Mouse (Mus musculus): ENCODE data around the gene Polm. TPM values are rescaled to one million over a fixed set of nuclear protein-coding genes. Genes with fewer than 3 reads are reported as not detected.

Polm gene
- total and polyA plus RNA-seq, 2 experiments: 2.7 to 13.3 TPM

DNA sequence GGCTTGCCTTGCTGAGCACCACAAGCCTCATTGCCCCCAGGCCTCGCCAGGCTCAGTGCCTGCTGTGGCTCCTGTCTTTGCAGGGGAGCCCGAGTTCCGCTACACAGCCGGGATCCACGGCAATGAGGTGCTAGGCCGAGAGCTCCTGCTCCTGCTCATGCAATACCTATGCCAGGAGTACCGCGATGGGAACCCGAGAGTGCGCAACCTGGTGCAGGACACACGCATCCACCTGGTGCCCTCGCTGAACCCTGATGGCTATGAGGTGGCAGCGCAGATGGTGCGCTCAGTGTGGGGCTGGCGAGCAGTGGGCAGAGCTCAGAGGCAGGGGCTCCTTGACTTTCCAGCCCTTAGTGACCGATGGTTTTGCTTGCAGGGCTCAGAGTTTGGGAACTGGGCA lies 31.5 kb upstream of the Polm start:
- H3K36me3 ChIP-seq (ENCODE audit: control insufficient read depth, insufficient read depth, low read length): 0 out of 2 replicates have a peak, but pooled peaks cover 2% of the 10 kb centered on the region
- H3K27ac ChIP-seq (replicated peaks; ENCODE audit: insufficient read depth, low read depth, low read length): no peak overlapping the region
- no peaks in the 10 kb centered on the region for H3K4me1 ChIP-seq (ENCODE audit: control insufficient read depth, insufficient read depth, low read length)
- 97% methylated on average over 16 of the region's 16 CpGs for WGBS
- no peaks in the 10 kb centered on the region for H3K27me3 ChIP-seq (ENCODE audit: control insufficient read depth, insufficient read depth, low read length)
- no peak for TF ChIP-seq POLR2A (IDR thresholded peaks at IDR 0.05; ENCODE audit: extremely low read depth, insufficient read depth, low read length)
- no peak for TF ChIP-seq CTCF (IDR thresholded peaks at IDR 0.05; ENCODE audit: low read depth, low read length)
- H3K9ac ChIP-seq (ENCODE audit: low read depth, low read length): no peak overlapping the region
- no peak for DNase-seq (ENCODE audit: extremely low read depth, low read depth, low spot score)
- no peak overlapping the region for H3K4me3 ChIP-seq (ENCODE audit: insufficient read depth, low read depth, low read length)
- H3K79me2 ChIP-seq (ENCODE audit: control insufficient read depth, insufficient read depth, low read length): no peaks in the 10 kb centered on the region

DNA sequence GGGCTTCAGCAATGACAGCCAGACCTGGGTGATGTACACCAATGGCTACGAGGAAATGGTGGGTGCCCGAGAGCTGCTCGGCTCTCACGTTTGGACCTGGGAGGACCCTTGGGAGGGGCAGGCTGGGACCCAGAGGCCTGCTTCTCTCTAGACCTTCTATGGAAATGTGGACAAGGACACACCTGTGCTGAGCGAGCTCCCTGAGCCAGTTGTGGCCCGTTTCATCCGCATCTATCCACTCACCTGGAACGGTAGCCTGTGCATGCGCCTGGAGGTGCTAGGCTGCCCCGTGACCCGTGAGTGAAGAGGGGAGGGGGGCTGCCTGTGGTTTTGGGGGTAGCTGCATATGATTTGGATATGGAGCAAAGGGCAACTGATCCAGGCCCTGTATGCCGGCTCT lies 30.5 kb upstream of the Polm start:
- Histone ChIP-seq H3K79me2 (ENCODE audit: control insufficient read depth, insufficient read depth, low read length) (no peaks in the 10 kb centered on the region), H3K27me3 (ENCODE audit: control insufficient read depth, insufficient read depth, low read length) (no peaks in the 10 kb centered on the region), H3K4me1 (ENCODE audit: control insufficient read depth, insufficient read depth, low read length) (no peaks in the 10 kb centered on the region), H3K36me3 (ENCODE audit: control insufficient read depth, insufficient read depth, low read length) (0 out of 2 replicates have a peak, but pooled peaks cover 2% of the 10 kb centered on the region), H3K4me3 (ENCODE audit: insufficient read depth, low read depth, low read length) (no peak overlapping the region), H3K9ac (ENCODE audit: low read depth, low read length) (no peak overlapping the region), H3K27ac (replicated peaks; ENCODE audit: insufficient read depth, low read depth, low read length) (no peak overlapping the region)
- TF ChIP-seq CTCF (IDR thresholded peaks at IDR 0.05; ENCODE audit: low read depth, low read length) (no peak), POLR2A (IDR thresholded peaks at IDR 0.05; ENCODE audit: extremely low read depth, insufficient read depth, low read length) (no peak)
- 93% methylated on average over 12 of the region's 12 CpGs for WGBS
- DNase-seq (ENCODE audit: extremely low read depth, low read depth, low spot score): no peak

DNA sequence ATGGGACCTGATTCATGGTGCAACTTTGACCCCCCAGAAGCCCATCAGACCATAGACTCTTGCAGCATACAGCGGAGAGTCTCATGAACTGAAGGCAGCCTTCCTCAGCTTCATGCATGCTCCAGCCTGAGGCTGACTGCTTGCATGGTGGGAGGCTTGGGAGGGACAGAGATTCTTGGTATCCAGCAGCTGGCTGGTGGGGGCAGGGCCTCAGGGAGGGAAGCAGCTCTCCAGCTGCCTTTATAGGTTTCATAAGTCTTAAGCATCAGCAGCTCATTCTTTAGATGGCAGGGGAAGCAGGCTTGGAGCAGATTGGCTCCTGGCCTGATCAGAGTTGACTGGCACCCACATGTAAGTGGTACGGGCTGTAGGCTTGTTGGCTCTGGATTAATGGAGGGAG lies 29.4 kb upstream of the Polm start:
- Histone ChIP-seq H3K4me1 (ENCODE audit: control insufficient read depth, insufficient read depth, low read length) (no peaks in the 10 kb centered on the region), H3K27ac (replicated peaks; ENCODE audit: insufficient read depth, low read depth, low read length) (no peak overlapping the region), H3K36me3 (ENCODE audit: control insufficient read depth, insufficient read depth, low read length) (no peaks in the 10 kb centered on the region), H3K9ac (ENCODE audit: low read depth, low read length) (no peak overlapping the region), H3K27me3 (ENCODE audit: control insufficient read depth, insufficient read depth, low read length) (no peaks in the 10 kb centered on the region; the same call in 1 of the 2 replicates), H3K4me3 (ENCODE audit: insufficient read depth, low read depth, low read length) (no peak overlapping the region), H3K79me2 (ENCODE audit: control insufficient read depth, insufficient read depth, low read length) (no peaks in the 10 kb centered on the region)
- WGBS: 98% methylated on average over 2 of the region's 2 CpGs
- TF ChIP-seq CTCF (IDR thresholded peaks at IDR 0.05; ENCODE audit: low read depth, low read length): no peak
- no peak for TF ChIP-seq POLR2A (IDR thresholded peaks at IDR 0.05; ENCODE audit: extremely low read depth, insufficient read depth, low read length)
- no peak for DNase-seq (ENCODE audit: extremely low read depth, low read depth, low spot score)

- no peak for DNase-seq (ENCODE audit: extremely low read depth, low read depth, low spot score)
- peak overlapping the region; percentile 53; the same call in 1 of the 2 replicates for H3K4me3 ChIP-seq (ENCODE audit: insufficient read depth, low read depth, low read length)
- TF ChIP-seq POLR2A (IDR thresholded peaks at IDR 0.05; ENCODE audit: extremely low read depth, insufficient read depth, low read length) (no peak), CTCF (IDR thresholded peaks at IDR 0.05; ENCODE audit: low read depth, low read length) (no peak)
- 30% methylated on average over 15 of the region's 15 CpGs for WGBS
- no peaks in the 10 kb centered on the region for H3K79me2 ChIP-seq (ENCODE audit: control insufficient read depth, insufficient read depth, low read length)
- no peaks in the 10 kb centered on the region for H3K36me3 ChIP-seq (ENCODE audit: control insufficient read depth, insufficient read depth, low read length)
- H3K4me1 ChIP-seq (ENCODE audit: control insufficient read depth, insufficient read depth, low read length): no peaks in the 10 kb centered on the region
- H3K27me3 ChIP-seq (ENCODE audit: control insufficient read depth, insufficient read depth, low read length): peaks cover 2% of the 10 kb centered on the region; the same call in 1 of the 2 replicates
- H3K27ac ChIP-seq (replicated peaks; ENCODE audit: insufficient read depth, low read depth, low read length): no peak overlapping the region
- H3K9ac ChIP-seq (ENCODE audit: low read depth, low read length): no peak overlapping the region
These were observed 24.7 kb upstream of the Polm start for GRCm38 (mm10) chr11:5862394-5863105.

- Histone ChIP-seq H3K4me3 (ENCODE audit: insufficient read depth, low read depth, low read length) (peak within 1 kb of the TSS; percentile 53), H3K27ac (replicated peaks; ENCODE audit: insufficient read depth, low read depth, low read length) (no peak within 1 kb of the TSS), H3K9ac (ENCODE audit: low read depth, low read length) (peak within 1 kb of the TSS; percentile 10; the same call in 1 of the 2 replicates), H3K4me1 (ENCODE audit: control insufficient read depth, insufficient read depth, low read length) (no peaks in the 10 kb centered on the region), H3K27me3 (ENCODE audit: control insufficient read depth, insufficient read depth, low read length) (peaks cover 2% of the 10 kb centered on the region; the same call in 1 of the 2 replicates), H3K36me3 (ENCODE audit: control insufficient read depth, insufficient read depth, low read length) (no peaks in the 10 kb centered on the region), H3K79me2 (ENCODE audit: control insufficient read depth, insufficient read depth, low read length) (no peaks in the 10 kb centered on the region)
- WGBS: 4% methylated on average over 59 of the region's 59 CpGs
- TF ChIP-seq POLR2A (IDR thresholded peaks at IDR 0.05; ENCODE audit: extremely low read depth, insufficient read depth, low read length): no peak
- TF ChIP-seq CTCF (IDR thresholded peaks at IDR 0.05; ENCODE audit: low read depth, low read length): no peak
- DNase-seq (ENCODE audit: extremely low read depth, low read depth, low spot score): no peak
These were observed 24.0 kb upstream of the Polm start, which contains the start of gene Aebp1 for GRCm38 (mm10) chr11:5861678-5862393. Aebp1 (plus strand) TSS chr11:5861947.

All from liver, adult 2 months (tissue).